Mouse (Mus musculus) G1E (cell line): ENCODE results near the gene Kcnn3.

Experiments used
- CTCF ChIP-seq: IDR thresholded peaks from 2 replicates; pipeline ENCODE4 v1.5.1; 2012; ENCODE audit warnings: low read depth, low read length, inconsistent platforms, mixed read lengths
- GATA1 ChIP-seq: IDR thresholded peaks from 2 replicates; pipeline ENCODE4 v1.6.1; 2012; ENCODE audit warnings: borderline replicate concordance, low read length, inconsistent platforms, mixed read lengths
- GATA2 ChIP-seq: IDR thresholded peaks from 2 replicates; pipeline ENCODE4 v1.6.1; 2012; ENCODE audit warnings: low read depth, low read length, inconsistent platforms, borderline replicate concordance
- POLR2AphosphoS5 ChIP-seq: IDR thresholded peaks from 2 replicates; pipeline ENCODE4 v1.6.1; 2012; ENCODE audit warnings: low read depth, low read length, inconsistent platforms; ENCODE audit not compliant: insufficient replicate concordance
- TAL1 ChIP-seq: conservative IDR thresholded peaks from 2 replicates; pipeline ENCODE4 v1.6.1; 2012; ENCODE audit warnings: low read depth, low read length, inconsistent platforms, mixed read lengths

DNA sequence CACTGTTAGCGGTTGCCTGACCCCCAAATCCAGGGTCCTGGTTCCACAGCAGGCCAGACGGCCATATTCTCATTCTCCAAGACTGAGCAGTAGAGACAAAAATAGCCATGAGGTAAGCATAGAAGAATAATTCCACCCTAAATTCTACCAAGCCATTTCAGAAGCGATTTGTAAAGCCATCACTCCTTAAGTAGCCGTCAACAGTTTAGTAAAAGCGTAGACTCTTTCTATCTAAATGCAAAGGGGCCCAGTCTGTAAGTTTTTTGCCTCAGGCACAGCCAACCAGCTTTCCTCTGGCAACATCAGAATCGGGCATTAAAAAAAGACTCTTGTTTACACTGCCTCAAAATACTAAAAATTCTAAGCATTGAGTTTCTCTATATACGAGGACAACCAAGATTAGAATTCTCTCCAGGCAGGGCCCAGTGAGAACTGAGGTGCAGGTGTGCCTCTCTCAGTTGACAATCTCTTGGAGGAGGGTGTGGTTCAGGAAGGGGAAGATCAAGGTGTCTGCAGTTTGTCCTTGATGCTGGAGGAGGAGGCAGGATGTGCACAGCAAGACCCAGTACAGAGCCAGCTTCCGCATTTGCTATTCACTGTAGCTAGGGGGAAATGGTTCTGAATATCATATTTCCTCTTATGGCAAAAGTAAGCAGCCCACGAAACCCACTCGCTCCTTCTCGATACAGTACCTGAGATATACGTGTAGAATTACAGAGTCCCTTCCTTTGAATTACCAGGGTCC is 152.8 kb downstream of the Kcnn3 start:
- no peak for TF ChIP-seq CTCF
- no peak for TF ChIP-seq GATA1
- TF ChIP-seq GATA2 = no peak
- no peak for TF ChIP-seq POLR2AphosphoS5
- TF ChIP-seq TAL1 = no peak
